21 mouse cellular contexts compared by ENCODE assay signal in the genomic region with DNA sequence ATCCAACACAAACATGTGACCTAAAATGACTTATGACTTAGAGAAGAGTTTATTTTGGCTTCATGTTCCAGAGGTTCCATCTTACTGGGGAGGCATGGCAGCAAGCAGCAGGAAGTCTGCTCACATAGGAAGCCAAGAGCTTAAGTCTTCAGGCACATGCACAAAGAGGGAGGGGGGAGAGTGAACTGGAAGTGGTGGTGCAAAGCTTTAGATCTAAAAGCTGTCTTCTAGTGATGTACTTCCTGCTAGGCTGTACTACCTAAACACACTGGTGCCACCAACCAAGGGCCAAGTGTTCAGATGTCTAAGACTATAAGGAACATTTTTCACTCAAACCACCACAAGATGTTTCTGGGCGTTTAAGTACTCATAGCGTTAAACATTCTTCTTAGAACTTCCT. TPM values are rescaled to one million over a fixed set of nuclear protein-coding genes. Genes with fewer than 3 reads are reported as not detected.
DNase-seq lines count a peak whose midpoint lies in the region; ATAC-seq and TF ChIP-seq lines count a peak whose summit lies in the region.
"Had no signal": no experiment of that assay in that cellular context is flagged by ENCODE, and none has a peak within 500 bp of the region (broad histone marks: within the 10 kb centered on the region; RNA-seq: fewer than 3 reads in every experiment).

No protein-coding gene starts in this region.

- H3K4me2 ChIP-seq in kidney, embryonic 15.5 days: no peak overlapping the region
- no peak overlapping the region for H3K4me2 ChIP-seq in lung, postnatal 0 days (replicated peaks; ENCODE audit: low read depth, low read length)
- no peak overlapping the region for H3K4me2 ChIP-seq in intestine, embryonic 16.5 days (ENCODE audit: low read depth, low read length)
- H3K4me2 ChIP-seq: limb, embryonic 12.5 days; liver, embryonic 12.5 days; midbrain, embryonic 15.5 days; neural tube, embryonic 15.5 days had no signal

- WGBS in kidney, embryonic 15.5 days: 86% methylated on average over 2 of the region's 2 CpGs
- WGBS in lung, postnatal 0 days: 91% methylated on average over 2 of the region's 2 CpGs
- 95% methylated on average over 2 of the region's 2 CpGs for WGBS in intestine, embryonic 16.5 days

- peak overlapping the region; percentile 22; the same call in 1 of the 2 replicates for H3K27ac ChIP-seq in kidney, embryonic 15.5 days
- H3K27ac ChIP-seq in lung, postnatal 0 days (ENCODE audit: low read length): no peak overlapping the region
- no peak overlapping the region for H3K27ac ChIP-seq in intestine, embryonic 16.5 days (ENCODE audit: low read length)
- H3K27ac ChIP-seq: embryonic facial prominence, embryonic 10.5 days; hindbrain, embryonic 10.5 days; hindbrain, postnatal 0 days; limb, embryonic 12.5 days; liver, embryonic 12.5 days; midbrain, embryonic 15.5 days; neural tube, embryonic 15.5 days had no signal

- H3K9ac ChIP-seq in kidney, embryonic 15.5 days: no peak overlapping the region
- H3K9ac ChIP-seq in lung, postnatal 0 days (replicated peaks; ENCODE audit: low read depth): no peak overlapping the region
- H3K9ac ChIP-seq in intestine, embryonic 16.5 days (ENCODE audit: low read depth, low read length): no peak overlapping the region
- H3K9ac ChIP-seq: limb, embryonic 12.5 days; liver, embryonic 12.5 days; midbrain, embryonic 15.5 days; neural tube, embryonic 15.5 days had no signal

- H3K9me3 ChIP-seq in kidney, embryonic 15.5 days (replicated peaks): no peaks in the 10 kb centered on the region
- H3K9me3 ChIP-seq in lung, postnatal 0 days (ENCODE audit: low read length): no peaks in the 10 kb centered on the region
- no peaks in the 10 kb centered on the region for H3K9me3 ChIP-seq in intestine, embryonic 16.5 days (ENCODE audit: control insufficient read depth, low read length)
- H3K9me3 ChIP-seq: embryonic facial prominence, embryonic 10.5 days; hindbrain, embryonic 10.5 days; limb, embryonic 12.5 days; liver, embryonic 12.5 days; midbrain, embryonic 15.5 days; neural tube, embryonic 15.5 days had no signal

- no peaks in the 10 kb centered on the region for H3K27me3 ChIP-seq in kidney, embryonic 15.5 days
- no peaks in the 10 kb centered on the region for H3K27me3 ChIP-seq in lung, postnatal 0 days (replicated peaks; ENCODE audit: insufficient read depth, low read length)
- H3K27me3 ChIP-seq in intestine, embryonic 16.5 days (replicated peaks; ENCODE audit: control insufficient read depth, insufficient read depth, low read length): no peaks in the 10 kb centered on the region
- H3K27me3 ChIP-seq: CH12.LX; limb, embryonic 12.5 days; liver, embryonic 12.5 days; midbrain, embryonic 15.5 days; neural tube, embryonic 15.5 days had no signal

- no peak for TF ChIP-seq EP300 in lung, postnatal 0 days (IDR thresholded peaks at IDR 0.05)

- H3K4me1 ChIP-seq in kidney, embryonic 15.5 days: 0 out of 2 replicates have a peak, but pooled peaks cover 3% of the 10 kb centered on the region
- no peaks in the 10 kb centered on the region for H3K4me1 ChIP-seq in lung, postnatal 0 days (ENCODE audit: insufficient read depth, low read depth, low read length)
- no peaks in the 10 kb centered on the region for H3K4me1 ChIP-seq in intestine, embryonic 16.5 days (ENCODE audit: control insufficient read depth, insufficient read depth, low read length)
- H3K4me1 ChIP-seq: embryonic facial prominence, embryonic 10.5 days; hindbrain, embryonic 10.5 days; limb, embryonic 12.5 days; liver, embryonic 12.5 days; midbrain, embryonic 15.5 days; neural tube, embryonic 15.5 days had no signal

- no peak overlapping the region for H3K4me3 ChIP-seq in kidney, embryonic 15.5 days (replicated peaks)
- no peak overlapping the region for H3K4me3 ChIP-seq in lung, postnatal 0 days (ENCODE audit: low read depth, low read length)
- no peak overlapping the region for H3K4me3 ChIP-seq in intestine, embryonic 16.5 days (ENCODE audit: low read length)
- H3K4me3 ChIP-seq: embryonic facial prominence, embryonic 10.5 days; hindbrain, embryonic 10.5 days; limb, embryonic 12.5 days; liver, embryonic 12.5 days; midbrain, embryonic 15.5 days; myocyte; neural tube, embryonic 15.5 days had no signal

- TF ChIP-seq CTCF in lung, postnatal 0 days (IDR thresholded peaks at IDR 0.05): no peak

- ATAC-seq in kidney, embryonic 15.5 days (replicated peaks; ENCODE audit: low FRiP score): no peak
- ATAC-seq in lung, postnatal 0 days: no peak
- no peak for ATAC-seq in intestine, embryonic 16.5 days
- ATAC-seq: hindbrain, postnatal 0 days; liver, embryonic 12.5 days; midbrain, embryonic 15.5 days had no signal

- DNase-seq in kidney, adult 18-20 months: no peak
- DNase-seq in CD8-positive naive resting alpha-beta T cell, adult 2 months (ENCODE audit: low read depth in 2 of 2, low spot score in 2 of 2): peak; percentile 15 to 23
- DNase-seq in naive thymus-derived CD4-positive, alpha-beta T cell, adult 2 months (ENCODE audit: low read depth): peak; percentile 58
- peak; percentile 16 for DNase-seq in thymus, postnatal 4 days
- DNase-seq in lung, postnatal 0 days (ENCODE audit: low spot score): no peak
- DNase-seq: adrenal gland, adult 2 months; cerebellum, adult 9-10 months; kidney, postnatal 25 days; lung, adult 2 months; lung, postnatal 36 days had no signal

- H3K36me3 ChIP-seq in kidney, embryonic 15.5 days: 0 out of 2 replicates have a peak, but pooled peaks cover 7% of the 10 kb centered on the region
- H3K36me3 ChIP-seq in lung, postnatal 0 days (ENCODE audit: insufficient read depth, low read length): no peaks in the 10 kb centered on the region; the same call in 1 of the 2 replicates
- H3K36me3 ChIP-seq in intestine, embryonic 16.5 days (ENCODE audit: control insufficient read depth, insufficient read depth, low read length): no peaks in the 10 kb centered on the region
- H3K36me3 ChIP-seq: liver, embryonic 12.5 days; midbrain, embryonic 15.5 days; neural tube, embryonic 15.5 days had no signal

RNA-seq across cellular contexts. Expression of a gene that starts 48.3 kb away (rescaled TPM):
- 40.2 and 45.8 TPM in 2 replicates for polyA plus RNA-seq in kidney, embryonic 15.5 days (2015; fragmentation: Nextera tagmentation; extraction: Ambion mirVana)
- 32.1 and 39.1 TPM in 2 replicates for polyA plus RNA-seq in lung, postnatal 0 days (2015; fragmentation: Nextera tagmentation; extraction: Ambion mirVana)
- 26.3 and 27.0 TPM in 2 replicates for polyA plus RNA-seq in intestine, embryonic 16.5 days (2015; fragmentation: Nextera tagmentation; extraction: Ambion mirVana)

Comparison
In these comparisons a context has a peak if more than half of its experiments do, and no peak if none do; other contexts are left out.
1. DNase-seq: peak in CD8-positive naive resting alpha-beta T cell, adult 2 months (2 of 2), naive thymus-derived CD4-positive, alpha-beta T cell, adult 2 months (single experiment) and thymus, postnatal 4 days (single experiment); none in kidney, adult 18-20 months (single experiment) and lung, postnatal 0 days (single experiment).